ENCODE assay signal across 15 mouse cellular contexts in the genomic region with DNA sequence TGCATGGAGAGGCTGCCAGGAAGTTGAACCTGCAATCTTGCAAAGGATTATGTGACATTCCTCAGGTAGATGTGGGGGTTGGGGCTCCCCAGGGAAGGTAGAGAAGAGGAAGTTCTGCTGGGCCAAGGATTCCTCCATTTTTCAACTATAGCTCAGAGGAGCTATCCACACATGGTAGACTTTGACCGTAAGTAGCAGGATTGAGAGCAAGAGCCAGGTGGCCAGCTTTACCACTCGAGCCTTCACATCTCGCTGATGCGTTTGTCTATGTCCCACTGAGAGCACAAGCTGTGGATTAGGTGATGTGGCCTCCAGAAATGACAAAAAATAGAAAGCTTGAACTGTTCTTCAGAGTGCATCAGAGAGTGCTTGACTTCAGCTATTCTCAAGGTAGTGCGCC. TPM values are rescaled to one million over a fixed set of nuclear protein-coding genes. Genes with fewer than 3 reads are reported as not detected.
DNase-seq lines count a peak whose midpoint lies in the region; TF ChIP-seq lines count a peak whose summit lies in the region.
"Had no signal": no experiment of that assay in that cellular context is flagged by ENCODE, and none has a peak within 500 bp of the region (broad histone marks: within the 10 kb centered on the region; RNA-seq: fewer than 3 reads in every experiment).

No protein-coding gene starts in this region.

- H3K27me3 ChIP-seq in cerebellum, adult 2 months (ENCODE audit: control insufficient read depth, insufficient read depth, low read length): no peaks in the 10 kb centered on the region
- no peaks in the 10 kb centered on the region for H3K27me3 ChIP-seq in kidney, adult 2 months (replicated peaks; ENCODE audit: control insufficient read depth, insufficient read depth, low read length)
- H3K27me3 ChIP-seq: embryonic facial prominence, embryonic 12.5 days; forebrain, embryonic 13.5 days; forebrain, embryonic 15.5 days had no signal

- DNase-seq in cerebellum, adult 2 months: peak; percentile 45 to 58
- DNase-seq in cerebellum, postnatal 14 days: no peak
- peak; percentile 51 for DNase-seq in cerebellum, adult 9-11 months
- DNase-seq in cerebellum, adult 18-20 months: no peak
- peak; percentile 14 for DNase-seq in kidney, adult 2 months
- no peak for DNase-seq in kidney, adult 9 months
- no peak for DNase-seq in layer of hippocampus, postnatal 14 days (ENCODE audit: low spot score in 2 of 2)
- DNase-seq: adrenal gland, adult 2 months; adrenal gland, postnatal 10 days; adrenal gland, postnatal 25 days; forebrain, postnatal 0 days had no signal

- no peak overlapping the region for H3K4me3 ChIP-seq in cerebellum, adult 2 months (replicated peaks; ENCODE audit: insufficient read depth, low read depth, low read length)
- H3K4me3 ChIP-seq in kidney, adult 2 months (ENCODE audit: insufficient read depth, low read depth, low read length): no peak overlapping the region
- H3K4me3 ChIP-seq: embryonic facial prominence, embryonic 10.5 days; embryonic facial prominence, embryonic 12.5 days; forebrain, embryonic 13.5 days; forebrain, embryonic 15.5 days had no signal

- H3K36me3 ChIP-seq in kidney, adult 2 months (ENCODE audit: control insufficient read depth, insufficient read depth, low read length): no peaks in the 10 kb centered on the region
- H3K36me3 ChIP-seq: embryonic facial prominence, embryonic 12.5 days; forebrain, embryonic 15.5 days had no signal

- peak overlapping the region; percentile 88 for H3K27ac ChIP-seq in cerebellum, adult 2 months (ENCODE audit: insufficient read depth, low read length)
- no peak overlapping the region for H3K27ac ChIP-seq in kidney, adult 2 months (ENCODE audit: insufficient read depth, low read depth, low read length)
- H3K27ac ChIP-seq: embryonic facial prominence, embryonic 10.5 days; embryonic facial prominence, embryonic 12.5 days; forebrain, embryonic 13.5 days; forebrain, embryonic 15.5 days had no signal

- no peak for TF ChIP-seq CTCF in cerebellum, adult 2 months (IDR thresholded peaks at IDR 0.05; ENCODE audit: borderline replicate concordance, insufficient read depth, low read depth, low read length)
- TF ChIP-seq CTCF in kidney, adult 2 months (conservative IDR thresholded peaks at IDR 0.05; ENCODE audit: insufficient read depth, insufficient read length, low read depth, low read length): no peak

- TF ChIP-seq POLR2A in cerebellum, adult 2 months (IDR thresholded peaks at IDR 0.05; ENCODE audit: borderline replicate concordance, insufficient read depth, low read length): no peak
- TF ChIP-seq POLR2A in kidney, adult 2 months (IDR thresholded peaks at IDR 0.05; ENCODE audit: low read depth, low read length): no peak

- WGBS in cerebellum, adult 2 months: 27% methylated on average over 5 of the region's 5 CpGs
- WGBS in kidney, adult 2 months: 86% methylated on average over 5 of the region's 5 CpGs

- H3K4me1 ChIP-seq in cerebellum, adult 2 months (ENCODE audit: control insufficient read depth, insufficient read depth, low read length): peaks cover 59% of the 10 kb centered on the region
- no peaks in the 10 kb centered on the region for H3K4me1 ChIP-seq in kidney, adult 2 months (ENCODE audit: control insufficient read depth, insufficient read depth, low read length)
- H3K4me1 ChIP-seq: embryonic facial prominence, embryonic 10.5 days had no signal

RNA-seq across cellular contexts. Expression of gene Extl2, which starts 11.9 kb away (rescaled TPM):
- 67.8 and 70.0 TPM in 2 replicates for polyA plus RNA-seq in cerebellum, adult 2 months (2012; rRNA removed)
- polyA plus RNA-seq in kidney, adult 2 months (2012; rRNA removed): 12.3 and 14.7 TPM in 2 replicates
- 10 to 100 TPM; 64.1 to 65.2 TPM for total RNA-seq in layer of hippocampus, postnatal 14 days (2021)

RNA-seq across cellular contexts. Expression of gene Slc30a7, which starts 11.9 kb away (rescaled TPM):
- polyA plus RNA-seq in cerebellum, adult 2 months (2012; rRNA removed): 13.7 and 14.3 TPM in 2 replicates
- 9.2 and 14.6 TPM in 2 replicates for polyA plus RNA-seq in kidney, adult 2 months (2012; rRNA removed)
- total RNA-seq in layer of hippocampus, postnatal 14 days (2021): 10 to 100 TPM; 22.8 to 27.0 TPM

Comparison
In these comparisons a context has a peak if more than half of its experiments do, and no peak if none do; other contexts are left out.
1. DNase-seq: peak in cerebellum, adult 2 months (2 of 2), cerebellum, adult 9-11 months (single experiment) and kidney, adult 2 months (single experiment); none in cerebellum, postnatal 14 days (0 of 2), cerebellum, adult 18-20 months (0 of 2), kidney, adult 9 months (single experiment) and layer of hippocampus, postnatal 14 days (0 of 2).